Mouse (Mus musculus): ENCODE measurements around the gene Krt81. TPM values are rescaled to one million over a fixed set of nuclear protein-coding genes. Genes with fewer than 3 reads are reported as not detected.

The Krt81 gene
- polyA plus RNA-seq, 1 experiment from 2014 or later: not detected

DNA sequence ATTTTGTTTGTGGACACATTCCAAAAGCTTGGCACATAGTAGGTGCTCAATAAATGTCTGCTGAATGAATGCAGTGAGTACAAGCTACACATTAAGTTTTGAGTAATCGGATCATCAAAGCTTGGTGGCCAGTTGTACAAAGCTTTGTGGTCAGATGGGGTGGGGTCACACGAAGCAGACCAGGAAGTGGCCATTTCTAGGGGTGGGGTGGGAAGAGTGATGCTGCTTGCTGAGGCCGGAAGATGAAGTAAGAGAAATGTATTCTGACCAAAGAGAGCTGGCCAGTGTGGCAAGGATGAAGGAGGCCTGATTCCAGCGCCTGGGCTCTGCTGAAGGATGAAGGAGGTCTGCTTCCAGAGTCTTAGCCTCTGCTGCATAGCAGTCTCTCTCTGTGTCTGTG is 5.5 kb upstream of the Krt81 start:
- ATAC-seq (ENCODE audit: insufficient number of reproducible peaks, low FRiP score, low TSS enrichment, low read depth) (no peak), DNase-seq (ENCODE audit: low spot score) (no peak)
- 79% methylated on average over 4 of the region's 4 CpGs for WGBS
- no peak overlapping the region for H3K4me3 ChIP-seq (ENCODE audit: low read depth, low read length)
- no peaks in the 10 kb centered on the region for H3K36me3 ChIP-seq (ENCODE audit: control insufficient read depth, insufficient read depth, low read length)
- H3K27me3 ChIP-seq (ENCODE audit: control insufficient read depth, insufficient read depth, low read length): no peaks in the 10 kb centered on the region
- H3K9me3 ChIP-seq (ENCODE audit: control insufficient read depth, low read length): no peaks in the 10 kb centered on the region
- no peak overlapping the region for H3K9ac ChIP-seq (ENCODE audit: low read length)
- H3K27ac ChIP-seq (replicated peaks; ENCODE audit: low read depth, low read length): no peak overlapping the region
- no peaks in the 10 kb centered on the region for H3K4me1 ChIP-seq (ENCODE audit: control insufficient read depth, insufficient read depth, low read length)
- no peak overlapping the region for H3K4me2 ChIP-seq (ENCODE audit: low read depth, severe bottlenecking)

DNA sequence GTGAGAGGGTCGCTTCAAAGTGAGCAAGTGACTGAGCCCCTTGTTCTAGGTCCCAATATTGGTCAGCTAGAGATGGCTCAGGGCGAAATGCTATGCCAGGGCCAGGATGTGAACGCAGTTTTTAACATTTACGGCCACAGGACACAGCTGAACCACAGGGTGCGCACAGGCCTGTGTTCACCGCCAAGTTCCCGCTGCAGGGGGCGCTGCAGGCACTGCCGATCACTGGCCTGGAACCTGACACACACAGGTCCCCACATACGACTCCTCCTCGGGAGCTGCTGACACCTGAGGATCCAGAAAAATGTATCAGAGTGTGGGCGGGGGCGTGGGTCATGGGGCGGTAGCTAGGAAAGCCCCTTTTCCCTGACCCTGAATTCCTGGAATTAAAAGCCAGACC is 4.3 kb downstream of the Krt81 start:
- Histone ChIP-seq H3K9me3 (ENCODE audit: control insufficient read depth, low read length) (0 out of 2 replicates have a peak, but pooled peaks cover 2% of the 10 kb centered on the region), H3K9ac (ENCODE audit: low read length) (no peak overlapping the region), H3K4me1 (ENCODE audit: control insufficient read depth, insufficient read depth, low read length) (no peaks in the 10 kb centered on the region), H3K27me3 (ENCODE audit: control insufficient read depth, insufficient read depth, low read length) (no peaks in the 10 kb centered on the region), H3K36me3 (ENCODE audit: control insufficient read depth, insufficient read depth, low read length) (no peaks in the 10 kb centered on the region), H3K4me2 (ENCODE audit: low read depth, severe bottlenecking) (no peak overlapping the region), H3K4me3 (ENCODE audit: low read depth, low read length) (no peak overlapping the region), H3K27ac (replicated peaks; ENCODE audit: low read depth, low read length) (no peak overlapping the region)
- DNase-seq (ENCODE audit: low spot score): no peak
- ATAC-seq (ENCODE audit: insufficient number of reproducible peaks, low FRiP score, low TSS enrichment, low read depth): no peak
- WGBS: 79% methylated on average over 14 of the region's 14 CpGs

DNA sequence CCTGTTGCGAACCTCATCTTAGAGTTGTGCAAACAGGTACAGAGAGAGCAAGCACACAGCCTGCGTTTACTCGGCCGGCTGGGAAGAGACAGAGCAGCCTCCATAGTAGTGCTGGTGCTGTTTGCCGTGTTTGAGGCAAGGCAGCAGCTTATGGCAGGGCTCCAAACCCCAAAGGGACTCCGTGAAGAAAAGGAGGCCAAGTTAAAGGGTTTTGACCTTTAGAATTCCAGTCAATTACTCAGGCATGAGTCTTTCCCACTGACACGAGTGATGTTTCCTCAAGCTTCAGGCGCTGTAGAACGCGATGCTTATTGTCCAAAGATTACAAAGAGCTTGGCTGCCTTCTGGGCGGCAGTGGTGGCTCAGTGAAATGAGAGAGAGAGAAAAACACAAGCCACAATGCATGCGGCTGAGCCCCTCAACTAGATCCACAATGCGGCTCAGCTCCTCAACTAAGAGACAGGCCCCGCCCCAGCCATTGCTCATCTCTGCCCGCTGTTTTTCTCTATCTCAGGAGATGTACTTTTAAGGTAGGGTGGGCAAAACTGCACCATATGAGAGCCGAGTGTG is 5.1 kb downstream of the Krt81 start:
- Histone ChIP-seq H3K4me3 (ENCODE audit: low read depth, low read length) (no peak overlapping the region), H3K27me3 (ENCODE audit: control insufficient read depth, insufficient read depth, low read length) (no peaks in the 10 kb centered on the region), H3K36me3 (ENCODE audit: control insufficient read depth, insufficient read depth, low read length) (no peaks in the 10 kb centered on the region), H3K4me2 (ENCODE audit: low read depth, severe bottlenecking) (no peak overlapping the region), H3K27ac (replicated peaks; ENCODE audit: low read depth, low read length) (no peak overlapping the region), H3K9ac (ENCODE audit: low read length) (no peak overlapping the region), H3K9me3 (ENCODE audit: control insufficient read depth, low read length) (0 out of 2 replicates have a peak, but pooled peaks cover 2% of the 10 kb centered on the region), H3K4me1 (ENCODE audit: control insufficient read depth, insufficient read depth, low read length) (no peaks in the 10 kb centered on the region)
- 84% methylated on average over 16 of the region's 16 CpGs for WGBS
- ATAC-seq (ENCODE audit: insufficient number of reproducible peaks, low FRiP score, low TSS enrichment, low read depth) (no peak), DNase-seq (ENCODE audit: low spot score) (no peak)

DNA sequence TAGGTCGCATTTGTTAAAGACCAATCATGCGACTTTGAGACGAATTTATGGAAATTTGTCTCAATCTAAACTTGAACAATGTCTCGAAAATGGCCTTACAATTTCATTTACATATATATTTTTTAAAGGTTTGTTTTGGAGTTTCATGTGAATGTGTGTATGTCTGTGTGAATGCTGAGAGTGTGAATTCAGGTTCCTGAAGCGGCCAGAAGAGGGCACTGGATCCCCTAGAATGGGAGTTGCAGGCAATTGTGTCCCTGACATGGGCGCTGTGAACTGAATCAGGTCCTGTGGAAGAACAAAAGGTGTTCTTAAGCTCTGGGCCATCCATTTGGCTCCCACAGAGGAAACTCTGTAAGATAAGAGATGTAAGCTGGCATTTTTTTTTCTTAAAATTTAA is 7.7 kb downstream of the Krt81 start:
- Histone ChIP-seq H3K27me3 (ENCODE audit: control insufficient read depth, insufficient read depth, low read length) (no peaks in the 10 kb centered on the region), H3K4me3 (ENCODE audit: low read depth, low read length) (no peak overlapping the region), H3K9ac (ENCODE audit: low read length) (no peak overlapping the region), H3K27ac (replicated peaks; ENCODE audit: low read depth, low read length) (no peak overlapping the region), H3K4me1 (ENCODE audit: control insufficient read depth, insufficient read depth, low read length) (no peaks in the 10 kb centered on the region), H3K36me3 (ENCODE audit: control insufficient read depth, insufficient read depth, low read length) (no peaks in the 10 kb centered on the region), H3K9me3 (ENCODE audit: control insufficient read depth, low read length) (0 out of 2 replicates have a peak, but pooled peaks cover 2% of the 10 kb centered on the region), H3K4me2 (ENCODE audit: low read depth, severe bottlenecking) (no peak overlapping the region)
- ATAC-seq (ENCODE audit: insufficient number of reproducible peaks, low FRiP score, low TSS enrichment, low read depth) (no peak), DNase-seq (ENCODE audit: low spot score) (no peak)
- WGBS: 88% methylated on average over 6 of the region's 6 CpGs

DNA sequence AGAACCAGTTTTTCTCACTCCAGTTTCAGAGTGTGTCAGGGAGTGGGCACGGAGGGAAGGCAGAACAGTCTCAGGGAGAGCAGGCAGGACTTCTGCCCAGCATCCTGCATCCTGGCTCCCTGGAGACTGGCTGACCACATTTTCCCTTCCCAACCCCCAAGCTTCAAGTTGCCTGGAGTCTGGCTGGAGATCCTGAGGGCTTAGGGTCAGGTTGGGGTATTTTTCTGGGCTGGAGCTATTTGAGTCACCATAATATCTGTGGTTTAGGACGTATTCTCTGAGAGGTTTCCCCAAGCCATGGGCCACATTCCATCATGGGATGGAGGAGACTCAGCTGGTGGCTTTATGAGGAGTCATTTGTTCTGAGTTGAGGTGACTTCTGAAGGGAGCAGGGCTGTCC is 8.3 kb downstream of the Krt81 start:
- Histone ChIP-seq H3K27me3 (ENCODE audit: control insufficient read depth, insufficient read depth, low read length) (no peaks in the 10 kb centered on the region), H3K9ac (ENCODE audit: low read length) (no peak overlapping the region), H3K36me3 (ENCODE audit: control insufficient read depth, insufficient read depth, low read length) (no peaks in the 10 kb centered on the region), H3K4me1 (ENCODE audit: control insufficient read depth, insufficient read depth, low read length) (no peaks in the 10 kb centered on the region), H3K4me3 (ENCODE audit: low read depth, low read length) (no peak overlapping the region), H3K9me3 (ENCODE audit: control insufficient read depth, low read length) (0 out of 2 replicates have a peak, but pooled peaks cover 2% of the 10 kb centered on the region), H3K27ac (replicated peaks; ENCODE audit: low read depth, low read length) (no peak overlapping the region), H3K4me2 (ENCODE audit: low read depth, severe bottlenecking) (no peak overlapping the region)
- 87% methylated on average over 2 of the region's 2 CpGs for WGBS
- no peak for DNase-seq (ENCODE audit: low spot score)
- ATAC-seq (ENCODE audit: insufficient number of reproducible peaks, low FRiP score, low TSS enrichment, low read depth): no peak

DNA sequence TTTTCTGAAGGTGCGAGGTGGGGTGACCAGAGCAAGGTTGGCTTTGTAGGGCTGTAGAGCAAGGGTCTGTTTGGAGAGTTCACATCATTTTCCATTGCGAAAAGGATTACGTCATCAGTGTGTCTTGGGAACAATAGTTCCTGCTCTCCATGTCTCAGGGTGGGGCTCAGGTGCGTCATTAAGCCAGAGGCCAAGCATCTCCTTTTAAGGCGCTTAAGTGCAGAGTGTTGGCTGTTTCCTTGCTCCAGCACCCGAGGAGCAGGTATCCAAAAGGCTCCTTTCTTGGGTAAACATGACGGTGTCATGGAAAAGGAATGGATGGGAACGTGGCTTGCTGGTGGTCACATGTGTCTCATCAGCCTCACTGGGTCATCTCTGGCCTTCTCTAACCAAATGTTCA is 8.8 kb downstream of the Krt81 start:
- WGBS: 89% methylated on average over 8 of the region's 8 CpGs
- H3K4me3 ChIP-seq (ENCODE audit: low read depth, low read length): no peak overlapping the region
- H3K4me2 ChIP-seq (ENCODE audit: low read depth, severe bottlenecking): no peak overlapping the region
- no peaks in the 10 kb centered on the region for H3K36me3 ChIP-seq (ENCODE audit: control insufficient read depth, insufficient read depth, low read length)
- no peaks in the 10 kb centered on the region for H3K4me1 ChIP-seq (ENCODE audit: control insufficient read depth, insufficient read depth, low read length)
- no peak overlapping the region for H3K9ac ChIP-seq (ENCODE audit: low read length)
- ATAC-seq (ENCODE audit: insufficient number of reproducible peaks, low FRiP score, low TSS enrichment, low read depth): no peak
- H3K27ac ChIP-seq (replicated peaks; ENCODE audit: low read depth, low read length): no peak overlapping the region
- 0 out of 2 replicates have a peak, but pooled peaks cover 2% of the 10 kb centered on the region for H3K9me3 ChIP-seq (ENCODE audit: control insufficient read depth, low read length)
- H3K27me3 ChIP-seq (ENCODE audit: control insufficient read depth, insufficient read depth, low read length): no peaks in the 10 kb centered on the region
- no peak for DNase-seq (ENCODE audit: low spot score)

DNA sequence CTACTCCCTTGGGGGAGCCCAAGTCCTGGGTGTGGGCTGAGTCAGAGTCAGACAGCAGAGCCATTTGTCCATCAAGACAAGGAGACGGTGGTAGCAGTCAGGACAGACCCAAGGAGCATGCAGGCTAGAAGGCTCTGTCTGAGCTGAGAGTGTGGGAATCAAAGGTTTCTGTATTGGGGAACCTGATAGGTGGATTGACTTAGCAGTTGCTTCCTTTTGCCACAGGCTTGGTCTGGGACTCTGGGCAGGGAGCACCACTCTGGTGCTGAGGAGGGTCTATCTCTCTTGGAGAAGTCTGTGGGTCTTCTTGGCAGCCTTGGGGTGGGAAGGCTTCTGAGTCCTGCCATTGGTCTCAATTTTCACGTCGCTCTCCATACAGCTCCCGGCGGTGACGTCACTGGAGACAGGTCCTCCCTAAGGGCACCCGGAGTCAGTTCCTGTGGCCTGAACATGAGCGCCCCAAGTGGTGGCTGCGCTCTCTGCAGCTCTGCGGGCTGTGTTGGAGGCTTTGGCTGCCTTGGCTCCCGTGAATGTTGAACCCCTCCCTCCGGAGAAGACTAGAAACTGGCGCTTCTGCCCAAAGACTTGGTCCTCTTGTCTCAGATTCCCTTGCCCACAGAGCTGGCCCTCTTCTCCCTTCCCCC is 10.3 kb downstream of the Krt81 start:
- DNase-seq (ENCODE audit: low spot score): peak; percentile 86
- Histone ChIP-seq H3K9ac (ENCODE audit: low read length) (no peak overlapping the region), H3K9me3 (ENCODE audit: control insufficient read depth, low read length) (0 out of 2 replicates have a peak, but pooled peaks cover 2% of the 10 kb centered on the region), H3K27me3 (ENCODE audit: control insufficient read depth, insufficient read depth, low read length) (no peaks in the 10 kb centered on the region), H3K4me1 (ENCODE audit: control insufficient read depth, insufficient read depth, low read length) (no peaks in the 10 kb centered on the region), H3K4me2 (ENCODE audit: low read depth, severe bottlenecking) (no peak overlapping the region; the same call in 1 of the 2 replicates), H3K4me3 (ENCODE audit: low read depth, low read length) (no peak overlapping the region), H3K36me3 (ENCODE audit: control insufficient read depth, insufficient read depth, low read length) (no peaks in the 10 kb centered on the region), H3K27ac (replicated peaks; ENCODE audit: low read depth, low read length) (no peak overlapping the region)
- no peak for ATAC-seq (ENCODE audit: insufficient number of reproducible peaks, low FRiP score, low TSS enrichment, low read depth)
- WGBS: 5% methylated on average over 13 of the region's 13 CpGs

DNA sequence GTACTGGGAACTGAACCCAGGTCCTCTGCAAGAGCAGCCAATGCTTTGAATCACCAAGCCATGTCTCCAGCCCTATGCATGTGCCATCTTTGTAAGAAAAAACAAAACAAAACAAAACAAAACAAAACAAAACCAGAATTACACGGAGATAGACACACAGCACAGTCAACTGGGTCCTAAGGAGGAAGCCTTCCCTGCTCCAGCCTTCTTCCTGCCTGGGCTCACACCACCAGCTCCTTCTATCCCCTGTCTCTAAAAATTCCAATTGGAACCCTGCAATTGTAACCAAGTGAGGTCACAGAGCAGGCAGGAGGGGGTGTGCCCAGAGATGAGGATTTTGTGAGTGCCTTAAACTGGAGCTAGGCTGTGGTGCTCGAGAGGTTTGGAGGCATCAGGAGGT is 16.1 kb downstream of the Krt81 start, which contains the start of gene Krt88:
Gene Krt88 (plus strand): TSS at position 301 of the 400 bp plus-strand sequence.
- 60% methylated on average over 2 of the region's 2 CpGs for WGBS
- H3K27me3 ChIP-seq (ENCODE audit: control insufficient read depth, insufficient read depth, low read length): no peaks in the 10 kb centered on the region
- ATAC-seq (ENCODE audit: insufficient number of reproducible peaks, low FRiP score, low TSS enrichment, low read depth) (no peak), DNase-seq (ENCODE audit: low spot score) (no peak)
- no peaks in the 10 kb centered on the region for H3K9me3 ChIP-seq (ENCODE audit: control insufficient read depth, low read length)
- H3K4me1 ChIP-seq (ENCODE audit: control insufficient read depth, insufficient read depth, low read length): no peaks in the 10 kb centered on the region
- no peak within 1 kb of the TSS for H3K27ac ChIP-seq (replicated peaks; ENCODE audit: low read depth, low read length)
- no peak within 1 kb of the TSS for H3K4me2 ChIP-seq (ENCODE audit: low read depth, severe bottlenecking)
- no peak within 1 kb of the TSS for H3K9ac ChIP-seq (ENCODE audit: low read length)
- no peak within 1 kb of the TSS for H3K4me3 ChIP-seq (ENCODE audit: low read depth, low read length)
- H3K36me3 ChIP-seq (ENCODE audit: control insufficient read depth, insufficient read depth, low read length): no peaks in the 10 kb centered on the region

Measured in limb, embryonic 11.5 days (tissue).